Mouse (Mus musculus): ENCODE measurements around the gene Tmem131. TPM values are rescaled to one million over a fixed set of nuclear protein-coding genes. Genes with fewer than 3 reads are reported as not detected.

The Tmem131 gene
- polyA plus RNA-seq, 1 experiment from 2014 or later = 11.4 TPM

GRCm38 (mm10) chr1:36760401-36760800 is 183.1 kb downstream of the Tmem131 start:
- WGBS (ENCODE audit: insufficient replicate concordance) = 74% methylated on average over 9 of the region's 9 CpGs

GRCm38 (mm10) chr1:36759076-36759475 is 184.4 kb downstream of the Tmem131 start:
- WGBS (ENCODE audit: insufficient replicate concordance) = 81% methylated on average over 18 of the region's 18 CpGs

More at GRCm38 (mm10) chr1:36760401-36760800, 183.1 kb downstream of the Tmem131 start:
- no peaks in the 10 kb centered on the region for H3K4me1 ChIP-seq (ENCODE audit: control insufficient read depth, insufficient read depth, low read length)
- H3K4me2 ChIP-seq = no peak overlapping the region
- H3K27me3 ChIP-seq (ENCODE audit: control insufficient read depth, insufficient read depth, low read length) = no peaks in the 10 kb centered on the region
- H3K9ac ChIP-seq (ENCODE audit: low read depth, low read length) = no peak overlapping the region
- H3K27ac ChIP-seq (ENCODE audit: low read depth, low read length) = no peak overlapping the region
- no peaks in the 10 kb centered on the region for H3K9me3 ChIP-seq (replicated peaks; ENCODE audit: control insufficient read depth, low read length)
- no peak overlapping the region for H3K4me3 ChIP-seq (ENCODE audit: low read depth, low read length)
- no peaks in the 10 kb centered on the region for H3K36me3 ChIP-seq (ENCODE audit: control insufficient read depth, insufficient read depth, low read length)
- no peak for ATAC-seq (replicated peaks; ENCODE audit: insufficient number of reproducible peaks, low FRiP score, low TSS enrichment)

DNA sequence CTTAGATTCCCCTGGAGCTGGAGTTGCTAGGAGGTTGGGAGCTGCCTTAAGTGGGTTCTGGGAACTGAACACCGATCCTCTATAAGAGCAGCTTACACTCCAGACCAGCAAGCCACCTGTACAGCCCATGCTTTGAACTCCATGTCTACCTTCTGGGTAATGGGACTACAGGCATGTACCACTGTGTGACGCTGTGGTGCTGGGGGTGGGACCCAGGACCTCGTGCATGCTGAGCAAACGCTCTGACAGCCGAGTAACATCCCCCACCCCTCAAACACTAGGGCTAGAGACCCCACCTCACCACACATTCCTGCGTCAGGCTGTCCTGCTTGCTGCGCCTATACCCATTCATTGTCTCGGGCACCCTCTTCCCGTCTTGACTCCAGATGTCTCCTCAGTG is 184.9 kb downstream of the Tmem131 start:
- no peaks in the 10 kb centered on the region for H3K9me3 ChIP-seq (replicated peaks; ENCODE audit: control insufficient read depth, low read length)
- no peak overlapping the region for H3K27ac ChIP-seq (ENCODE audit: low read depth, low read length)
- H3K36me3 ChIP-seq (ENCODE audit: control insufficient read depth, insufficient read depth, low read length) = no peaks in the 10 kb centered on the region
- no peak overlapping the region for H3K9ac ChIP-seq (ENCODE audit: low read depth, low read length)
- no peaks in the 10 kb centered on the region for H3K27me3 ChIP-seq (ENCODE audit: control insufficient read depth, insufficient read depth, low read length)
- no peak overlapping the region for H3K4me3 ChIP-seq (ENCODE audit: low read depth, low read length)
- no peak overlapping the region for H3K4me2 ChIP-seq
- ATAC-seq (replicated peaks; ENCODE audit: insufficient number of reproducible peaks, low FRiP score, low TSS enrichment) = no peak
- no peaks in the 10 kb centered on the region for H3K4me1 ChIP-seq (ENCODE audit: control insufficient read depth, insufficient read depth, low read length)
- WGBS (ENCODE audit: insufficient replicate concordance) = 79% methylated on average over 9 of the region's 9 CpGs

More at GRCm38 (mm10) chr1:36759076-36759475, 184.4 kb downstream of the Tmem131 start:
- H3K4me1 ChIP-seq (ENCODE audit: control insufficient read depth, insufficient read depth, low read length) = no peaks in the 10 kb centered on the region
- no peak overlapping the region for H3K4me3 ChIP-seq (ENCODE audit: low read depth, low read length)
- no peak for ATAC-seq (replicated peaks; ENCODE audit: insufficient number of reproducible peaks, low FRiP score, low TSS enrichment)
- H3K36me3 ChIP-seq (ENCODE audit: control insufficient read depth, insufficient read depth, low read length) = no peaks in the 10 kb centered on the region
- H3K27ac ChIP-seq (ENCODE audit: low read depth, low read length) = no peak overlapping the region
- H3K9me3 ChIP-seq (replicated peaks; ENCODE audit: control insufficient read depth, low read length) = no peaks in the 10 kb centered on the region
- H3K9ac ChIP-seq (ENCODE audit: low read depth, low read length) = no peak overlapping the region
- H3K4me2 ChIP-seq = no peak overlapping the region
- no peaks in the 10 kb centered on the region for H3K27me3 ChIP-seq (ENCODE audit: control insufficient read depth, insufficient read depth, low read length)

DNA sequence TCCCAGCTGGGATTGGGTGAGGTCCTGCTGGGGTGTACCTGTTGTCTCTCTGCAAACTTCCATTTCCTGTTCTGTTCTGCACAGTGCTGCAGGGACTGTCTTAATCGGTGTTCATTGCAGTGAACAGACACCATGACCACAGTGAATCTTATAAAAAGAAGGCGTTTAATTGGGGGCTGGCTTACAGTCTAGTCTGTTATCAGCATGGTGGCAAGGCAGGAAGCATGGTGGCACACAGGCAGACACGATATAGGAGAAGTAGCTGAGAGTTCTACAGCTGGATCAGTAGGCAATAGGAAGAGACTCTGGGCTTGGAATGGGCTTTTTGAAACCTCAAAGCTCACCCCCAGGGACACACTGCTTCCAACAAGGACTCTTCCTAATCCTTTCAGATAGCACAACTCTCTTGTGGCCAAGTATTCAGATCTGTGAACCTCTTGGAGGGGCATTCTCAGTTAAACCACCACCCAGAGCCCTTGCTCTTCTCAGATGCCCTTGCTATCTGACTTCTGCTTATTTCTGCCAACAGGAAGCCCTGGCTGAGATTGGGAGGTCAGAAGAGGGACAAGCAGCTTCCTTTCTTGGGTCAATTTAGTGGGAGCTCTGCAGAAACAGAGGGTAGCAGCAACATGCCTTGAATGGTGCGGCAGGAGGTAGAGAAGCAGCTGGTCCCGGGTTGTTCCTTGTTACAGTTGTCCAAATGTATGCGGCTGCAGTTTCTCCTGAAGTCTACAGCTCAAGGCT is 189.4 kb downstream of the Tmem131 start:
- Histone ChIP-seq H3K9me3 (replicated peaks; ENCODE audit: control insufficient read depth, low read length) (no peaks in the 10 kb centered on the region), H3K36me3 (ENCODE audit: control insufficient read depth, insufficient read depth, low read length) (no peaks in the 10 kb centered on the region), H3K9ac (ENCODE audit: low read depth, low read length) (no peak overlapping the region), H3K27me3 (ENCODE audit: control insufficient read depth, insufficient read depth, low read length) (no peaks in the 10 kb centered on the region), H3K27ac (ENCODE audit: low read depth, low read length) (no peak overlapping the region), H3K4me1 (ENCODE audit: control insufficient read depth, insufficient read depth, low read length) (no peaks in the 10 kb centered on the region), H3K4me3 (ENCODE audit: low read depth, low read length) (no peak overlapping the region), H3K4me2 (no peak overlapping the region)
- 66% methylated on average over 6 of the region's 6 CpGs for WGBS (ENCODE audit: insufficient replicate concordance)
- ATAC-seq (replicated peaks; ENCODE audit: insufficient number of reproducible peaks, low FRiP score, low TSS enrichment) = no peak

GRCm38 (mm10) chr1:36746452-36746851 is 197.0 kb downstream of the Tmem131 start:
- Histone ChIP-seq H3K4me1 (ENCODE audit: control insufficient read depth, insufficient read depth, low read length) (no peaks in the 10 kb centered on the region), H3K9ac (ENCODE audit: low read depth, low read length) (no peak overlapping the region), H3K36me3 (ENCODE audit: control insufficient read depth, insufficient read depth, low read length) (no peaks in the 10 kb centered on the region), H3K9me3 (replicated peaks; ENCODE audit: control insufficient read depth, low read length) (no peaks in the 10 kb centered on the region), H3K27ac (ENCODE audit: low read depth, low read length) (no peak overlapping the region), H3K27me3 (ENCODE audit: control insufficient read depth, insufficient read depth, low read length) (peaks cover 4% of the 10 kb centered on the region; the same call in 1 of the 2 replicates), H3K4me2 (no peak overlapping the region), H3K4me3 (ENCODE audit: low read depth, low read length) (no peak overlapping the region)
- 48% methylated on average over 15 of the region's 15 CpGs for WGBS (ENCODE audit: insufficient replicate concordance)
- no peak for ATAC-seq (replicated peaks; ENCODE audit: insufficient number of reproducible peaks, low FRiP score, low TSS enrichment)

GRCm38 (mm10) chr1:36745661-36746060 is 197.8 kb downstream of the Tmem131 start:
- WGBS (ENCODE audit: insufficient replicate concordance) = 39% methylated on average over 4 of the region's 4 CpGs
- Histone ChIP-seq H3K4me1 (ENCODE audit: control insufficient read depth, insufficient read depth, low read length) (no peaks in the 10 kb centered on the region), H3K36me3 (ENCODE audit: control insufficient read depth, insufficient read depth, low read length) (no peaks in the 10 kb centered on the region), H3K27me3 (ENCODE audit: control insufficient read depth, insufficient read depth, low read length) (peaks cover 4% of the 10 kb centered on the region; the same call in 1 of the 2 replicates), H3K4me2 (no peak overlapping the region), H3K4me3 (ENCODE audit: low read depth, low read length) (no peak overlapping the region), H3K9ac (ENCODE audit: low read depth, low read length) (no peak overlapping the region), H3K9me3 (replicated peaks; ENCODE audit: control insufficient read depth, low read length) (no peaks in the 10 kb centered on the region), H3K27ac (ENCODE audit: low read depth, low read length) (no peak overlapping the region)
- ATAC-seq (replicated peaks; ENCODE audit: insufficient number of reproducible peaks, low FRiP score, low TSS enrichment) = no peak

DNA sequence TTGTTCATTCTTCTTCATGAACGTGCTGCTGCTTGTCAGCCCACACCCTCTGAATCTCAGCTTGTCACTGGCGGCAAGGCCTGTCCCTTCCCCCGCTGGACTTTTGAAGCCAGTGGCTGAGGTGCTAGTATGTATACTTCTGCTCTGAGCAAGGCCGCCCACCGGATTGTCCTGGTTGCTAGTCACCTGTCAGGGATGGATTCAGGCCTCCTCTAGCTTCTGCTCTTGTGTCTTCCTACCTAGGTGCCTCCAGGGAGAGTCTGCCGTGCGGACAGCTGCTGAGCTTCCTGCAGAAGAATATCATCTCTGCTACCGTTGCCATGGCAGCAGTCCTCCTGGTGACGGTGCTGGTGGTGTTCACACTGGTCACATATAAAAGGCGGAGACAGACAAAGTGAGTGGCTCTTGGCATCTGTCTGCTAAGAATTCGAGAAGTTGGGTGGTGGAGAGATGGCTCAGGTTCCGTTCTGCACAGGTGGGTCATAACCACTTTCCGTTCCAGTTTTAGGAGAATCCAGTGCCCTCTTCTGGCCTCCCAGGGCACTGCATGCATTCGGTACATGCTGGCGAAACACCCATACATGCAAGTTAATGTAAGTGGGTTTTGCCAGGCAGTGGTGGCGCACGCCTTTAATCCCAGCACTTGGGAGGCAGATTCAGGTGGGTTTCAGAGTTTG is 199.1 kb downstream of the Tmem131 start:
- Histone ChIP-seq H3K27ac (ENCODE audit: low read depth, low read length) (no peak overlapping the region), H3K4me3 (ENCODE audit: low read depth, low read length) (0 out of 2 replicates have a peak overlapping the region, but pooled peaks have one; percentile 18), H3K9me3 (replicated peaks; ENCODE audit: control insufficient read depth, low read length) (no peaks in the 10 kb centered on the region), H3K4me2 (peak overlapping the region; percentile 31; the same call in 1 of the 2 replicates), H3K9ac (ENCODE audit: low read depth, low read length) (no peak overlapping the region), H3K36me3 (ENCODE audit: control insufficient read depth, insufficient read depth, low read length) (no peaks in the 10 kb centered on the region), H3K27me3 (ENCODE audit: control insufficient read depth, insufficient read depth, low read length) (peaks cover 4% of the 10 kb centered on the region; the same call in 1 of the 2 replicates), H3K4me1 (ENCODE audit: control insufficient read depth, insufficient read depth, low read length) (no peaks in the 10 kb centered on the region)
- ATAC-seq (replicated peaks; ENCODE audit: insufficient number of reproducible peaks, low FRiP score, low TSS enrichment) = no peak; the same call in 1 of the 2 replicates
- WGBS (ENCODE audit: insufficient replicate concordance) = 25% methylated on average over 17 of the region's 17 CpGs

DNA sequence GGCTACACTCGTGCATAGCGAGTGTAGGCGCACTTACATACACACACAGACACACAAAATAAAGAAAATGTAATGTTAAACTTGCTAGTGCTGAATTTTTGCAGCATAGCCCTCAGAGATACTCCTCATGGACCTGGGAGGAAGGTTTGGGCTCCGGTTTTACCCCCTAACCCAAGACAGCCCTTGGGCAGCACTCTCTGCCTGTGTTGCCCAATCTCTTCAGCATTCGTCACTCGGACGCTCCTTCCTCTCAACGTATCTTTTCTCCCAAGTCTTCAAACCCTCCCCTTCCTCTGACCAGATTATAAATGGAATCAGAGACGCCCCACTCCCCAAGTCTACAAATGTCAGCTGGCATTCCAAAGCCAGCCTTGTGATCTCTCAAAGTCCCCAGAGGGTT is 200.4 kb downstream of the Tmem131 start:
- Histone ChIP-seq H3K4me2 (no peak overlapping the region), H3K27ac (ENCODE audit: low read depth, low read length) (no peak overlapping the region), H3K27me3 (ENCODE audit: control insufficient read depth, insufficient read depth, low read length) (peaks cover 4% of the 10 kb centered on the region; the same call in 1 of the 2 replicates), H3K4me1 (ENCODE audit: control insufficient read depth, insufficient read depth, low read length) (no peaks in the 10 kb centered on the region), H3K9me3 (replicated peaks; ENCODE audit: control insufficient read depth, low read length) (no peaks in the 10 kb centered on the region), H3K36me3 (ENCODE audit: control insufficient read depth, insufficient read depth, low read length) (no peaks in the 10 kb centered on the region), H3K4me3 (ENCODE audit: low read depth, low read length) (no peak overlapping the region), H3K9ac (ENCODE audit: low read depth, low read length) (no peak overlapping the region)
- 64% methylated on average over 9 of the region's 9 CpGs for WGBS (ENCODE audit: insufficient replicate concordance)
- no peak for ATAC-seq (replicated peaks; ENCODE audit: insufficient number of reproducible peaks, low FRiP score, low TSS enrichment)
